Mouse (Mus musculus): Measurements from ENCODE around the gene Rchy1. TPM values are rescaled to one million over a fixed set of nuclear protein-coding genes. Genes with fewer than 3 reads are reported as not detected.
"Not testable (repeated sequence)": the region's sequence is repeated elsewhere in the genome, so short reads cannot be mapped to it uniquely, and the experiment has no call there.

The Rchy1 gene
- polyA plus RNA-seq, 1 experiment from 2014 or later, result 77.9 TPM

- H3K27me3 ChIP-seq, result no peaks in the 10 kb centered on the region
- peaks cover 32% of the 10 kb centered on the region for H3K36me3 ChIP-seq
- H3K9ac ChIP-seq (replicated peaks), result no peak overlapping the region
- H3K4me1 ChIP-seq (replicated peaks), result peaks cover 27% of the 10 kb centered on the region
- 96% methylated on average over 3 of the region's 3 CpGs for WGBS
- no peak for ATAC-seq
- H3K4me2 ChIP-seq (replicated peaks), result no peak overlapping the region
- no peaks in the 10 kb centered on the region for H3K9me3 ChIP-seq
- H3K27ac ChIP-seq, result no peak overlapping the region
- no peak overlapping the region for H3K4me3 ChIP-seq (replicated peaks)
Measured at GRCm38 (mm10) chr5:91956991-91957760, 5.7 kb downstream of the Rchy1 start.

GRCm38 (mm10) chr5:91951404-91951803 is 11.5 kb downstream of the Rchy1 start:
- H3K4me1 ChIP-seq (replicated peaks), result no peaks in the 10 kb centered on the region
- H3K27me3 ChIP-seq, result no peaks in the 10 kb centered on the region
- no peak overlapping the region for H3K4me3 ChIP-seq (replicated peaks)
- H3K9ac ChIP-seq (replicated peaks), result no peak overlapping the region
- peaks cover 55% of the 10 kb centered on the region for H3K36me3 ChIP-seq
- no peak for ATAC-seq
- H3K27ac ChIP-seq, result no peak overlapping the region
- H3K4me2 ChIP-seq (replicated peaks), result no peak overlapping the region
- no peaks in the 10 kb centered on the region for H3K9me3 ChIP-seq

GRCm38 (mm10) chr5:91949441-91949840 is 13.4 kb downstream of the Rchy1 start:
- WGBS, result 92% methylated on average over 7 of the region's 7 CpGs
- H3K4me1 ChIP-seq (replicated peaks), result no peaks in the 10 kb centered on the region
- H3K4me3 ChIP-seq (replicated peaks), result no peak overlapping the region
- H3K27me3 ChIP-seq, result no peaks in the 10 kb centered on the region
- no peaks in the 10 kb centered on the region for H3K9me3 ChIP-seq
- H3K4me2 ChIP-seq (replicated peaks), result no peak overlapping the region
- no peak overlapping the region for H3K27ac ChIP-seq
- H3K36me3 ChIP-seq, result peaks cover 57% of the 10 kb centered on the region
- no peak for ATAC-seq
- H3K9ac ChIP-seq (replicated peaks), result no peak overlapping the region

GRCm38 (mm10) chr5:91947008-91947407 is 15.9 kb downstream of the Rchy1 start:
- 99% methylated on average over 4 of the region's 4 CpGs for WGBS
- H3K9me3 ChIP-seq, result no peaks in the 10 kb centered on the region
- no peak for ATAC-seq

GRCm38 (mm10) chr5:91945609-91946008 is 17.3 kb downstream of the Rchy1 start:
- H3K9ac ChIP-seq (replicated peaks); H3K27ac ChIP-seq; H3K27me3 ChIP-seq; H3K9me3 ChIP-seq; H3K4me2 ChIP-seq (replicated peaks); H3K4me1 ChIP-seq (replicated peaks); H3K4me3 ChIP-seq (replicated peaks): not testable (repeated sequence)
- H3K36me3 ChIP-seq, result peaks cover 40% of the 10 kb centered on the region
- peak; percentile 30; the same call in 1 of the 2 replicates for ATAC-seq
- WGBS, result 50% methylated on average over 1 of the region's 1 CpGs

More at GRCm38 (mm10) chr5:91947008-91947407, 15.9 kb downstream of the Rchy1 start:
- no peaks in the 10 kb centered on the region for H3K4me1 ChIP-seq (replicated peaks)
- no peaks in the 10 kb centered on the region for H3K27me3 ChIP-seq
- H3K9ac ChIP-seq (replicated peaks), result no peak overlapping the region
- no peak overlapping the region for H3K27ac ChIP-seq
- H3K4me3 ChIP-seq (replicated peaks), result no peak overlapping the region
- H3K36me3 ChIP-seq, result peaks cover 43% of the 10 kb centered on the region
- no peak overlapping the region for H3K4me2 ChIP-seq (replicated peaks)

GRCm38 (mm10) chr5:91913231-91913630 is 49.6 kb downstream of the Rchy1 start:
- Histone ChIP-seq H3K27ac (no peak overlapping the region), H3K27me3 (no peaks in the 10 kb centered on the region), H3K4me3 (replicated peaks) (no peak overlapping the region), H3K9me3 (no peaks in the 10 kb centered on the region), H3K36me3 (no peaks in the 10 kb centered on the region), H3K9ac (replicated peaks) (no peak overlapping the region), H3K4me1 (replicated peaks) (no peaks in the 10 kb centered on the region), H3K4me2 (replicated peaks) (no peak overlapping the region)
- 0 out of 2 replicates have a peak, but pooled peaks have one; percentile 25 for ATAC-seq
- 82% methylated on average over 2 of the region's 2 CpGs for WGBS

- no peaks in the 10 kb centered on the region for H3K27me3 ChIP-seq
- H3K4me2 ChIP-seq (replicated peaks), result no peak overlapping the region
- no peaks in the 10 kb centered on the region for H3K4me1 ChIP-seq (replicated peaks)
- no peaks in the 10 kb centered on the region for H3K36me3 ChIP-seq
- no peak overlapping the region for H3K4me3 ChIP-seq (replicated peaks)
- H3K27ac ChIP-seq, result no peak overlapping the region
- H3K9me3 ChIP-seq, result no peaks in the 10 kb centered on the region
- H3K9ac ChIP-seq (replicated peaks), result no peak overlapping the region
- peak; percentile 55 for ATAC-seq
- 74% methylated on average over 13 of the region's 13 CpGs for WGBS
Measured at GRCm38 (mm10) chr5:91911384-91912106, 51.3 kb downstream of the Rchy1 start.

- 92% methylated on average over 4 of the region's 4 CpGs for WGBS
- Histone ChIP-seq H3K27me3 (no peaks in the 10 kb centered on the region), H3K4me2 (replicated peaks) (no peak overlapping the region), H3K4me1 (replicated peaks) (no peaks in the 10 kb centered on the region), H3K9me3 (no peaks in the 10 kb centered on the region), H3K4me3 (replicated peaks) (no peak overlapping the region), H3K27ac (no peak overlapping the region), H3K9ac (replicated peaks) (no peak overlapping the region), H3K36me3 (no peaks in the 10 kb centered on the region)
- no peak for ATAC-seq
Measured at GRCm38 (mm10) chr5:91910616-91911015, 52.3 kb downstream of the Rchy1 start.

- Histone ChIP-seq H3K9me3 (no peaks in the 10 kb centered on the region), H3K4me3 (replicated peaks) (no peak overlapping the region), H3K27me3 (no peaks in the 10 kb centered on the region), H3K9ac (replicated peaks) (no peak overlapping the region), H3K36me3 (no peaks in the 10 kb centered on the region), H3K4me1 (replicated peaks) (no peaks in the 10 kb centered on the region), H3K27ac (no peak overlapping the region), H3K4me2 (replicated peaks) (no peak overlapping the region)
- peak; percentile 62 for ATAC-seq
- 53% methylated on average over 10 of the region's 10 CpGs for WGBS
Measured at GRCm38 (mm10) chr5:91909010-91909620, 53.8 kb downstream of the Rchy1 start.

Other genes starting within 250 kb of the Rchy1 start
- not detected in 2 replicates for gene Odaph, start 24.4 kb upstream of the Rchy1 start, polyA plus RNA-seq (2015; fragmentation: Nextera tagmentation; extraction: Ambion mirVana)
- 2.1 and 2.6 TPM in 2 replicates for gene Cdkl2, start 80.8 kb upstream of the Rchy1 start, polyA plus RNA-seq (2015; fragmentation: Nextera tagmentation; extraction: Ambion mirVana)
- gene G3bp2, start 120.7 kb upstream of the Rchy1 start, polyA plus RNA-seq (2015; fragmentation: Nextera tagmentation; extraction: Ambion mirVana), result 371 and 409 TPM in 2 replicates
- gene Uso1, start 174.9 kb upstream of the Rchy1 start, polyA plus RNA-seq (2015; fragmentation: Nextera tagmentation; extraction: Ambion mirVana), result 50.2 and 50.3 TPM in 2 replicates